Mouse (Mus musculus) small intestine, adult 2 months (tissue): Measurements from ENCODE around the gene Foxq1.

Experiments
- CTCF ChIP-seq: fragments of 200-500 bp; IDR thresholded peaks from 2 replicates; pipeline ENCODE4 v1.5.1; 2012; ENCODE audit warnings: low read depth, mild to moderate bottlenecking, control low read depth, inconsistent platforms, low read length, moderate library complexity, mixed read lengths; ENCODE audit not compliant: insufficient replicate concordance, insufficient read length; ENCODE audit errors: extremely low read depth
- POLR2A ChIP-seq: fragments of 200-500 bp; IDR thresholded peaks from 2 replicates; pipeline ENCODE4 v1.6.1; 2012; ENCODE audit warnings: low read depth, mild to moderate bottlenecking, control low read depth, inconsistent platforms, low read length, moderate library complexity

DNA sequence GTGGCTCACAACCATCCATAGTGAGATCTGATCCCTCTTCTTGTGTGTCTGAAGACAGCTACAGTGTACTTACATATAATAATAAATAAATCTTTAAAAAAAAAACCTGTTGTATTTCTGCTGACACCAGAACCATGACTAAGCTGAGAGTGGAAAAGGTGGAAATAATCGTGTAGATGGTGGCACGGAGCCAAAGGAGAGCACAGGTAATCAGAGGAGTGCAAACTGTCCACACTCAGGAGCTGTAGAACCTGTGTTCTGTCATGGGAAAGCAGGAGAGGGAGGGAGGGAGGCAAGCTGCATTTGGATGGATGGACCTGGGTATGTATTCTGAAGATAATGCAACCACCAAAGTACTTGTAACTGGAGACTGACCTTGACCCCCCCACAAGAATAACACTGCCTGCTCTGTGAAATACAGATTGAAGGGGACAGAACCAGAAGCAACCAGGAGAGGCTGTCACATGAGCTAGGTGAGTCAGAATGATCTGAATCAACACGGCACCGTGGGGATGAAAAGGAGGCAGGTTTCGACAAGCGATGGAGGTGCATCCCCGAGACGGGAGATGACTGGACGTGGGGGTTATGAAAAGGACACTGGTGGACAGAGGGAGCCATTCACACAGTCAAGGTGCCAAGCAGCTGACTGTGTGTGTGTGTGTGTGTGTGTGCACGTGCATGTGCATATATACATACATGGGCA is 17.0 kb downstream of the Foxq1 start:
- TF ChIP-seq CTCF (no peak), POLR2A (no peak)
